Mouse (Mus musculus): ENCODE results near the gene Mien1. TPM values are rescaled to one million over a fixed set of nuclear protein-coding genes. Genes with fewer than 3 reads are reported as not detected.

The Mien1 gene
- polyA plus RNA-seq, 1 experiment from 2014 or later = 158 TPM

- H3K4me3 ChIP-seq = no peak overlapping the region
- H3K9ac ChIP-seq = no peak overlapping the region
- peaks cover 54% of the 10 kb centered on the region for H3K27me3 ChIP-seq
- ATAC-seq (ENCODE audit: low FRiP score) = no peak
- H3K36me3 ChIP-seq = no peaks in the 10 kb centered on the region
- no peaks in the 10 kb centered on the region for H3K9me3 ChIP-seq (replicated peaks)
- 10% methylated on average over 7 of the region's 8 CpGs for WGBS
- H3K4me1 ChIP-seq = peaks cover 24% of the 10 kb centered on the region
- H3K4me2 ChIP-seq (replicated peaks) = no peak overlapping the region
- H3K27ac ChIP-seq = no peak overlapping the region
These were observed 46.8 kb downstream of the Mien1 start for GRCm38 (mm10) chr11:98392034-98392433.

DNA sequence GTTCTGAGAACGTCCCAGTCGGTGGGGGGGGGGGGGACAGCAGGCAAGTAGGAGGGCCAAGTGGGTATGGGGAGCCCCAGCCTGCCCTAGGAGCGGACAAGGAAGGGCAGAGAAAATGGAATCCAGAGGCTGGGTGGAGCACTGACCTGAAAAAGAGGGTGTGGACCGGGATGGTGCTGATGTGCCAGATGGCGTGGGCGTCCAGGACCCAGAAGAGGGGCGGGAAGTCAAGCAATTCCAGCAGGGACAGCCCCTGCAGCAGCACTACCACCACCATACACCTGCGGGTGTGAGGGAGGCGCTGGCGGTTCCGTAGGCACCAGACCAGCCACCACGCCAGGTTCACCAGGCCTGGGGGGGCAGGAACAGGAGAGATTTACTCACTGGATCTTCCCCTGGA is 48.6 kb downstream of the Mien1 start:
- H3K4me3 ChIP-seq = no peak overlapping the region
- 71% methylated on average over 10 of the region's 12 CpGs for WGBS
- H3K27ac ChIP-seq = no peak overlapping the region
- H3K27me3 ChIP-seq = peaks cover 73% of the 10 kb centered on the region
- H3K36me3 ChIP-seq = no peaks in the 10 kb centered on the region
- ATAC-seq (ENCODE audit: low FRiP score) = no peak
- no peak overlapping the region for H3K9ac ChIP-seq
- H3K4me2 ChIP-seq (replicated peaks) = no peak overlapping the region
- H3K9me3 ChIP-seq (replicated peaks) = no peaks in the 10 kb centered on the region
- H3K4me1 ChIP-seq = peaks cover 27% of the 10 kb centered on the region

GRCm38 (mm10) chr11:98389221-98389780 is 49.5 kb downstream of the Mien1 start:
- WGBS = 21% methylated on average over 9 of the region's 9 CpGs

DNA sequence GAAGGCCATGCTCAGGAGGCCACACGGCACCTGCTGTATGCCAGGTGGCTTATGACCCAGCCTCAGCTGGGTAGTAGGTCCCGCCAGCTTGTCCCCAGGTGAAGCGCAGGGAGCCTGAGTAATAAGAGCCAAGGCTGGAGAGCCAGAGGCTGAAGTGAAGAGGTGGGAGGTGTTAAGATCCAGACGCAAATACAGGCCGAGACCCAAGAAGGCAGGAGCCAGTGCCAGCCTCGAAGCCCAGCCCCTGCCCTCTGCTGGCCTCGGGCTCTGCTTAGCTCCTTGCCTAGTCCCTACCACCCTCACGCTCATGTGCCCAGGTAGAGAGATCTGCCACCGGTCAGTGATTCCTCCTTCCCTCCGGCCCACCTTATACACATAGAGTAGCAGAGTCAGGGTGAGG is 50.5 kb downstream of the Mien1 start:
- Histone ChIP-seq H3K9ac (no peak overlapping the region), H3K4me1 (peaks cover 21% of the 10 kb centered on the region), H3K36me3 (no peaks in the 10 kb centered on the region), H3K27me3 (peaks cover 87% of the 10 kb centered on the region), H3K4me3 (no peak overlapping the region), H3K4me2 (replicated peaks) (no peak overlapping the region), H3K9me3 (replicated peaks) (no peaks in the 10 kb centered on the region), H3K27ac (no peak overlapping the region)
- 79% methylated on average over 10 of the region's 10 CpGs for WGBS
- no peak for ATAC-seq (ENCODE audit: low FRiP score)

More at GRCm38 (mm10) chr11:98389221-98389780, 49.5 kb downstream of the Mien1 start:
- no peak overlapping the region for H3K4me3 ChIP-seq
- no peak overlapping the region for H3K4me2 ChIP-seq (replicated peaks)
- no peak overlapping the region for H3K27ac ChIP-seq
- no peak for ATAC-seq (ENCODE audit: low FRiP score)
- peaks cover 81% of the 10 kb centered on the region for H3K27me3 ChIP-seq
- 0 out of 2 replicates have a peak overlapping the region, but pooled peaks have one; percentile 32 for H3K9ac ChIP-seq
- no peaks in the 10 kb centered on the region for H3K9me3 ChIP-seq (replicated peaks)
- peaks cover 30% of the 10 kb centered on the region for H3K4me1 ChIP-seq
- no peaks in the 10 kb centered on the region for H3K36me3 ChIP-seq

Other genes with a start within 250 kb of the Mien1 start
- 74.3 and 84.9 TPM in 2 replicates for gene Med1, start 245.7 kb downstream of the Mien1 start, polyA plus RNA-seq (2016; fragmentation: Nextera tagmentation; extraction: Ambion mirVana)
- 14.6 and 15.1 TPM in 2 replicates for gene Cdk12, start 235.9 kb downstream of the Mien1 start, polyA plus RNA-seq (2016; fragmentation: Nextera tagmentation; extraction: Ambion mirVana)
- gene Neurod2, start 109.3 kb downstream of the Mien1 start, polyA plus RNA-seq (2016; fragmentation: Nextera tagmentation; extraction: Ambion mirVana) = 7.2 and 10.2 TPM in 2 replicates
- 0.37 and 0.52 TPM in 2 replicates for gene Ppp1r1b, start 90.6 kb downstream of the Mien1 start, polyA plus RNA-seq (2016; fragmentation: Nextera tagmentation; extraction: Ambion mirVana)
- 49.0 and 50.0 TPM in 2 replicates for gene Stard3, start 80.6 kb downstream of the Mien1 start, polyA plus RNA-seq (2016; fragmentation: Nextera tagmentation; extraction: Ambion mirVana)
- gene Tcap, start 55.2 kb downstream of the Mien1 start, polyA plus RNA-seq (2016; fragmentation: Nextera tagmentation; extraction: Ambion mirVana) = 0.31 and 1.7 TPM in 2 replicates
- gene Pnmt, start 52.5 kb downstream of the Mien1 start, polyA plus RNA-seq (2016; fragmentation: Nextera tagmentation; extraction: Ambion mirVana) = 1.0 and 1.1 TPM in 2 replicates
- 9.1 and 10.2 TPM in 2 replicates for gene Pgap3, start 38.5 kb downstream of the Mien1 start, polyA plus RNA-seq (2016; fragmentation: Nextera tagmentation; extraction: Ambion mirVana)
- 25.9 and 26.9 TPM in 2 replicates for gene Erbb2, start 26.5 kb downstream of the Mien1 start, polyA plus RNA-seq (2016; fragmentation: Nextera tagmentation; extraction: Ambion mirVana)
- 2.0 and 4.4 TPM in 2 replicates for gene Grb7, start 7.4 kb upstream of the Mien1 start, polyA plus RNA-seq (2016; fragmentation: Nextera tagmentation; extraction: Ambion mirVana)
- 0.09 TPM in 1 of 2 replicates, not detected in the other for gene Ikzf3, start 107.0 kb upstream of the Mien1 start, polyA plus RNA-seq (2016; fragmentation: Nextera tagmentation; extraction: Ambion mirVana)
- 0.17 and 0.38 TPM in 2 replicates for gene Zpbp2, start 112.1 kb upstream of the Mien1 start, polyA plus RNA-seq (2016; fragmentation: Nextera tagmentation; extraction: Ambion mirVana)
- gene Ormdl3, start 148.4 kb upstream of the Mien1 start, polyA plus RNA-seq (2016; fragmentation: Nextera tagmentation; extraction: Ambion mirVana) = 69.8 and 71.4 TPM in 2 replicates
- gene Lrrc3c, start 159.3 kb upstream of the Mien1 start, polyA plus RNA-seq (2016; fragmentation: Nextera tagmentation; extraction: Ambion mirVana) = not detected in 2 replicates
- gene Gm12355, start 186.7 kb upstream of the Mien1 start, polyA plus RNA-seq (2016; fragmentation: Nextera tagmentation; extraction: Ambion mirVana) = 0.49 and 0.55 TPM in 2 replicates
- gene Gsdma3, start 187.4 kb upstream of the Mien1 start, polyA plus RNA-seq (2016; fragmentation: Nextera tagmentation; extraction: Ambion mirVana) = not detected in 2 replicates
- gene Gsdma2, start 207.8 kb upstream of the Mien1 start, polyA plus RNA-seq (2016; fragmentation: Nextera tagmentation; extraction: Ambion mirVana) = not detected in 2 replicates
- gene Gsdma, start 225.4 kb upstream of the Mien1 start, polyA plus RNA-seq (2016; fragmentation: Nextera tagmentation; extraction: Ambion mirVana) = not detected in 2 replicates
- 222 and 226 TPM in 2 replicates for gene Psmd3, start 243.6 kb upstream of the Mien1 start, polyA plus RNA-seq (2016; fragmentation: Nextera tagmentation; extraction: Ambion mirVana)